Mouse (Mus musculus) stomach, postnatal 0 days (tissue): ENCODE measurements around the gene Tmcc2.

Experiments
- CTCF ChIP-seq: IDR thresholded peaks from 2 replicates; pipeline ENCODE4 v1.5.1; 2016; ENCODE audit warnings: antibody characterized with exemption, low read depth, mild to moderate bottlenecking, moderate library complexity
- EP300 ChIP-seq: optimal IDR thresholded peaks from 2 replicates; pipeline ENCODE3; 2016; ENCODE audit warnings: antibody characterized with exemption

DNA sequence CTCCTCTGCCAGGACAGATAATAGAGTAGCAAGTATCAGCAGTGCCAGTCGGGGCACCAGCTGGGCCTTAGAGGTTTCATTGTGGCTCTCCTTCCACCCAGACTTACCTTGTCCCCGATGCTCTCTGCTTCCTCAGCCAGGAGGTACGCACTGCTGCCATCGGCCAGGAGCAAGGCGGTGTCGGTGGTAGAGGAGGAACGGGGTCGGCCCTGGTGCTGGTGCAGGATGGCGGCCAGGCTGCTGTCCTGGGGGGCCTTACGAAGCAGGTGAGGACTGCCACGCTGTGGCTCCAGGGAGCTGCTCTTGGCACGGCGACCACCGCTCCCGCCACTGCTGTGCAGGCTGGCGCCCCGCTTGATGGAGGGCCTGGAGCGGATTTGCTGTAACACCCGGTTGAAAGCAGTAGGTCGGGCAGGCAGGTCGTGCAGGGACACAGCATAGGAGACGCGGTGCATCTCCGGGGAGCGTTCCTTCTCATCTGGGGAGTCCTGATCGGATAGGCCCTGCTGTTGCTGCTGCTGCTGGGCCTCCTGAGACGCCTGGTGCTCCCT, 10.5 kb downstream of the Tmcc2 start:
- TF ChIP-seq CTCF (no peak), EP300 (no peak)
